ENCODE assay signal across 27 mouse cellular contexts in genomic region chr3:119314693-119315092, GRCm38 (mm10).
DNase-seq lines count a peak whose midpoint lies in the region; ATAC-seq and TF ChIP-seq lines count a peak whose summit lies in the region.
"Had no signal": no experiment of that assay in that cellular context is flagged by ENCODE, and none has a peak within 500 bp of the region (broad histone marks: within the 10 kb centered on the region; RNA-seq: fewer than 3 reads in every experiment).

No protein-coding gene starts in this region.

- no peak overlapping the region for H3K27ac ChIP-seq in lung, embryonic 14.5 days (ENCODE audit: low read depth)
- H3K27ac ChIP-seq in intestine, postnatal 0 days (ENCODE audit: low read depth, low read length) = no peak overlapping the region
- no peak overlapping the region for H3K27ac ChIP-seq in midbrain, embryonic 14.5 days (replicated peaks; ENCODE audit: low read depth, low read length)
- H3K27ac ChIP-seq: embryonic facial prominence, embryonic 10.5 days; embryonic facial prominence, embryonic 13.5 days; forebrain, embryonic 13.5 days; gastrocnemius, adult 2 months; hindbrain, embryonic 12.5 days; hindbrain, embryonic 15.5 days had no signal

- H3K4me3 ChIP-seq in lung, embryonic 14.5 days (ENCODE audit: low read depth, low read length) = no peak overlapping the region
- H3K4me3 ChIP-seq in intestine, postnatal 0 days (ENCODE audit: low read depth, low read length) = no peak overlapping the region
- H3K4me3 ChIP-seq in midbrain, embryonic 14.5 days (replicated peaks; ENCODE audit: low read depth, low read length) = no peak overlapping the region
- H3K4me3 ChIP-seq: embryonic facial prominence, embryonic 10.5 days; embryonic facial prominence, embryonic 13.5 days; erythroblast, embryonic 14.5 days; forebrain, embryonic 13.5 days; gastrocnemius, adult 2 months; hindbrain, embryonic 12.5 days; hindbrain, embryonic 15.5 days had no signal

- DNase-seq in lung, embryonic 14.5 days = peak; percentile 2
- DNase-seq in lung, adult 18-20 months = no peak
- DNase-seq in urinary bladder, postnatal 25 days (ENCODE audit: low spot score) = peak; percentile 3
- no peak for DNase-seq in urinary bladder, adult 2 months (ENCODE audit: low spot score)
- no peak for DNase-seq in midbrain, embryonic 14.5 days
- DNase-seq: adrenal gland, adult 2 months; adrenal gland, postnatal 14 days; B cell, adult 2 months; cerebellum, adult 11 months; cerebellum, adult 2 months; cerebellum, adult 9-11 months; cerebellum, postnatal 25 days; embryo, embryonic 11 days; forebrain, postnatal 0 days; gastrocnemius, adult 2 months; gastrocnemius, postnatal 14 days; heart, adult 11 months had no signal

- H3K4me2 ChIP-seq in lung, embryonic 14.5 days = no peak overlapping the region
- H3K4me2 ChIP-seq in intestine, postnatal 0 days (replicated peaks; ENCODE audit: low read depth) = no peak overlapping the region
- H3K4me2 ChIP-seq in midbrain, embryonic 14.5 days (ENCODE audit: low read length) = no peak overlapping the region
- H3K4me2 ChIP-seq: embryonic facial prominence, embryonic 13.5 days; forebrain, embryonic 13.5 days; heart, embryonic 11.5 days; hindbrain, embryonic 12.5 days; hindbrain, embryonic 15.5 days had no signal

- H3K9me3 ChIP-seq in lung, embryonic 14.5 days (ENCODE audit: low read depth, low read length) = no peaks in the 10 kb centered on the region
- H3K9me3 ChIP-seq in intestine, postnatal 0 days (ENCODE audit: control insufficient read depth) = no peaks in the 10 kb centered on the region
- H3K9me3 ChIP-seq in midbrain, embryonic 14.5 days (ENCODE audit: control insufficient read depth, low read length) = no peaks in the 10 kb centered on the region
- H3K9me3 ChIP-seq: embryonic facial prominence, embryonic 10.5 days; embryonic facial prominence, embryonic 13.5 days; forebrain, embryonic 13.5 days; hindbrain, embryonic 12.5 days; hindbrain, embryonic 15.5 days had no signal

- peak; percentile 75; the same call in 1 of the 2 replicates for ATAC-seq in lung, embryonic 14.5 days (ENCODE audit: insufficient read depth)
- peak; percentile 87 for ATAC-seq in intestine, postnatal 0 days
- no peak for ATAC-seq in midbrain, embryonic 14.5 days (ENCODE audit: low FRiP score, low TSS enrichment)
- ATAC-seq: forebrain, embryonic 13.5 days had no signal

- 75% methylated on average over 3 of the region's 3 CpGs for WGBS in lung, embryonic 14.5 days
- WGBS in intestine, postnatal 0 days = 44% methylated on average over 3 of the region's 3 CpGs
- WGBS in midbrain, embryonic 14.5 days = 90% methylated on average over 3 of the region's 3 CpGs

- no peak overlapping the region for H3K9ac ChIP-seq in lung, embryonic 14.5 days
- no peak overlapping the region for H3K9ac ChIP-seq in intestine, postnatal 0 days (ENCODE audit: low read depth, low read length)
- H3K9ac ChIP-seq in midbrain, embryonic 14.5 days (replicated peaks; ENCODE audit: low read length) = no peak overlapping the region
- H3K9ac ChIP-seq: embryonic facial prominence, embryonic 13.5 days; forebrain, embryonic 13.5 days; forebrain, postnatal 0 days; hindbrain, embryonic 12.5 days; hindbrain, embryonic 15.5 days had no signal

- H3K4me1 ChIP-seq in lung, embryonic 14.5 days (ENCODE audit: insufficient read depth) = no peaks in the 10 kb centered on the region
- H3K4me1 ChIP-seq in intestine, postnatal 0 days (replicated peaks; ENCODE audit: control insufficient read depth, insufficient read depth, low read length) = no peaks in the 10 kb centered on the region
- H3K4me1 ChIP-seq in midbrain, embryonic 14.5 days (ENCODE audit: control insufficient read depth, insufficient read depth, low read length) = peaks cover 3% of the 10 kb centered on the region; the same call in 1 of the 2 replicates
- H3K4me1 ChIP-seq: embryonic facial prominence, embryonic 10.5 days; embryonic facial prominence, embryonic 13.5 days; forebrain, embryonic 13.5 days; hindbrain, embryonic 12.5 days; hindbrain, embryonic 15.5 days had no signal

- no peak for TF ChIP-seq CTCF in lung, embryonic 14.5 days (IDR thresholded peaks at IDR 0.05; ENCODE audit: low read depth)
- TF ChIP-seq CTCF in intestine, postnatal 0 days (IDR thresholded peaks at IDR 0.05; ENCODE audit: low read depth) = no peak

- no peaks in the 10 kb centered on the region for H3K36me3 ChIP-seq in lung, embryonic 14.5 days (ENCODE audit: insufficient read depth)
- H3K36me3 ChIP-seq in intestine, postnatal 0 days (ENCODE audit: control insufficient read depth, insufficient read depth) = no peaks in the 10 kb centered on the region
- no peaks in the 10 kb centered on the region for H3K36me3 ChIP-seq in midbrain, embryonic 14.5 days (ENCODE audit: control insufficient read depth, insufficient read depth, low read length)
- H3K36me3 ChIP-seq: embryonic facial prominence, embryonic 10.5 days; embryonic facial prominence, embryonic 13.5 days; G1E; hindbrain, embryonic 12.5 days; hindbrain, embryonic 15.5 days had no signal

- H3K27me3 ChIP-seq in lung, embryonic 14.5 days (ENCODE audit: insufficient read depth, low read length) = no peaks in the 10 kb centered on the region
- no peaks in the 10 kb centered on the region for H3K27me3 ChIP-seq in intestine, postnatal 0 days (replicated peaks; ENCODE audit: control insufficient read depth, insufficient read depth, low read length)
- H3K27me3 ChIP-seq in midbrain, embryonic 14.5 days (ENCODE audit: control insufficient read depth, insufficient read depth, low read length) = no peaks in the 10 kb centered on the region
- H3K27me3 ChIP-seq: CH12.LX; embryonic facial prominence, embryonic 13.5 days; forebrain, embryonic 13.5 days; hindbrain, embryonic 12.5 days; hindbrain, embryonic 15.5 days had no signal

Comparison
In these comparisons a context has a peak if more than half of its experiments do, and no peak if none do; other contexts are left out.
1. DNase-seq: peak in lung, embryonic 14.5 days (single experiment) and urinary bladder, postnatal 25 days (single experiment); none in lung, adult 18-20 months (0 of 2), urinary bladder, adult 2 months (single experiment) and midbrain, embryonic 14.5 days (single experiment).